Mouse (Mus musculus): Measurements from ENCODE around the gene Sarnp. TPM values are rescaled to one million over a fixed set of nuclear protein-coding genes. Genes with fewer than 3 reads are reported as not detected.

The Sarnp gene
- polyA plus RNA-seq (2012; ENCODE audit: insufficient read depth, insufficient read length, missing spikeins), result 62.2 and 81.9 TPM in 2 replicates

GRCm38 (mm10) chr10:128817033-128817432 is at the start of gene Sarnp:
Sarnp (plus strand) TSS chr10:128817333.
- Histone ChIP-seq H3K4me3 (ENCODE audit: insufficient read depth, low read length) (no peak within 1 kb of the TSS), H3K27ac (ENCODE audit: insufficient read depth, low read depth, low read length) (no peak within 1 kb of the TSS), H3K4me1 (ENCODE audit: control insufficient read depth, insufficient read depth, low read length) (peaks cover 4% of the 10 kb centered on the region; the same call in 1 of the 2 replicates)
- no peak for TF ChIP-seq POLR2A (IDR thresholded peaks at IDR 0.05; ENCODE audit: borderline replicate concordance, low read depth, low read length)
- no peak for TF ChIP-seq CTCF (IDR thresholded peaks at IDR 0.05; ENCODE audit: low read depth, low read length)

- TF ChIP-seq CTCF (IDR thresholded peaks at IDR 0.05; ENCODE audit: low read depth, low read length) (no peak), POLR2A (IDR thresholded peaks at IDR 0.05; ENCODE audit: borderline replicate concordance, low read depth, low read length) (no peak)
- H3K27ac ChIP-seq (ENCODE audit: insufficient read depth, low read depth, low read length), result no peak overlapping the region
- H3K4me3 ChIP-seq (ENCODE audit: insufficient read depth, low read length), result no peak overlapping the region
- H3K4me1 ChIP-seq (ENCODE audit: control insufficient read depth, insufficient read depth, low read length), result no peaks in the 10 kb centered on the region
These were observed 44.2 kb upstream of the Sarnp start for GRCm38 (mm10) chr10:128772895-128773294.

- Histone ChIP-seq H3K27ac (ENCODE audit: insufficient read depth, low read depth, low read length) (no peak overlapping the region), H3K4me1 (ENCODE audit: control insufficient read depth, insufficient read depth, low read length) (peaks cover 6% of the 10 kb centered on the region), H3K4me3 (ENCODE audit: insufficient read depth, low read length) (no peak overlapping the region)
- no peak for TF ChIP-seq CTCF (IDR thresholded peaks at IDR 0.05; ENCODE audit: low read depth, low read length)
- no peak for TF ChIP-seq POLR2A (IDR thresholded peaks at IDR 0.05; ENCODE audit: borderline replicate concordance, low read depth, low read length)
These were observed 43.4 kb upstream of the Sarnp start for GRCm38 (mm10) chr10:128773685-128774084.

- peaks cover 27% of the 10 kb centered on the region for H3K4me1 ChIP-seq (ENCODE audit: control insufficient read depth, insufficient read depth, low read length)
- TF ChIP-seq POLR2A (IDR thresholded peaks at IDR 0.05; ENCODE audit: borderline replicate concordance, low read depth, low read length) (no peak), CTCF (IDR thresholded peaks at IDR 0.05; ENCODE audit: low read depth, low read length) (no peak)
- no peak overlapping the region for H3K4me3 ChIP-seq (ENCODE audit: insufficient read depth, low read length)
- peak overlapping the region; percentile 76 for H3K27ac ChIP-seq (ENCODE audit: insufficient read depth, low read depth, low read length)
These were observed 38.7 kb upstream of the Sarnp start for GRCm38 (mm10) chr10:128778441-128778840.

- peak overlapping the region; percentile 76 for H3K27ac ChIP-seq (ENCODE audit: insufficient read depth, low read depth, low read length)
- no peak overlapping the region for H3K4me3 ChIP-seq (ENCODE audit: insufficient read depth, low read length)
- H3K4me1 ChIP-seq (ENCODE audit: control insufficient read depth, insufficient read depth, low read length), result peaks cover 27% of the 10 kb centered on the region
- TF ChIP-seq POLR2A (IDR thresholded peaks at IDR 0.05; ENCODE audit: borderline replicate concordance, low read depth, low read length) (no peak), CTCF (IDR thresholded peaks at IDR 0.05; ENCODE audit: low read depth, low read length) (no peak)
These were observed 37.9 kb upstream of the Sarnp start for GRCm38 (mm10) chr10:128779011-128779795.

- Histone ChIP-seq H3K4me1 (ENCODE audit: control insufficient read depth, insufficient read depth, low read length) (peaks cover 27% of the 10 kb centered on the region), H3K4me3 (ENCODE audit: insufficient read depth, low read length) (no peak overlapping the region), H3K27ac (ENCODE audit: insufficient read depth, low read depth, low read length) (peak overlapping the region; percentile 67)
- TF ChIP-seq POLR2A (IDR thresholded peaks at IDR 0.05; ENCODE audit: borderline replicate concordance, low read depth, low read length) (no peak), CTCF (IDR thresholded peaks at IDR 0.05; ENCODE audit: low read depth, low read length) (no peak)
These were observed 36.9 kb upstream of the Sarnp start for GRCm38 (mm10) chr10:128780200-128780599.

- TF ChIP-seq POLR2A (IDR thresholded peaks at IDR 0.05; ENCODE audit: borderline replicate concordance, low read depth, low read length), result no peak
- H3K4me1 ChIP-seq (ENCODE audit: control insufficient read depth, insufficient read depth, low read length), result peaks cover 22% of the 10 kb centered on the region
- peak within 1 kb of the TSS; percentile 69 for H3K4me3 ChIP-seq (ENCODE audit: insufficient read depth, low read length)
- peak within 1 kb of the TSS; percentile 50 for H3K27ac ChIP-seq (ENCODE audit: insufficient read depth, low read depth, low read length)
These were observed 26.6 kb upstream of the Sarnp start, which contains the start of gene Mmp19 for GRCm38 (mm10) chr10:128790398-128791124. Mmp19 (plus strand) TSS chr10:128790910.

- Histone ChIP-seq H3K4me3 (ENCODE audit: insufficient read depth, low read length) (no peak overlapping the region), H3K27ac (ENCODE audit: insufficient read depth, low read depth, low read length) (no peak overlapping the region), H3K4me1 (ENCODE audit: control insufficient read depth, insufficient read depth, low read length) (peaks cover 22% of the 10 kb centered on the region)
- no peak for TF ChIP-seq POLR2A (IDR thresholded peaks at IDR 0.05; ENCODE audit: borderline replicate concordance, low read depth, low read length)
- TF ChIP-seq CTCF (IDR thresholded peaks at IDR 0.05; ENCODE audit: low read depth, low read length), result no peak
These were observed 25.1 kb upstream of the Sarnp start for GRCm38 (mm10) chr10:128792041-128792440.

- Histone ChIP-seq H3K4me3 (ENCODE audit: insufficient read depth, low read length) (no peak overlapping the region), H3K27ac (ENCODE audit: insufficient read depth, low read depth, low read length) (no peak overlapping the region), H3K4me1 (ENCODE audit: control insufficient read depth, insufficient read depth, low read length) (peaks cover 22% of the 10 kb centered on the region)
- TF ChIP-seq CTCF (IDR thresholded peaks at IDR 0.05; ENCODE audit: low read depth, low read length) (no peak), POLR2A (IDR thresholded peaks at IDR 0.05; ENCODE audit: borderline replicate concordance, low read depth, low read length) (no peak)
These were observed 23.9 kb upstream of the Sarnp start for GRCm38 (mm10) chr10:128793258-128793657.

- no peak for TF ChIP-seq CTCF (IDR thresholded peaks at IDR 0.05; ENCODE audit: low read depth, low read length)
- no peak for TF ChIP-seq POLR2A (IDR thresholded peaks at IDR 0.05; ENCODE audit: borderline replicate concordance, low read depth, low read length)
- Histone ChIP-seq H3K27ac (ENCODE audit: insufficient read depth, low read depth, low read length) (no peak overlapping the region), H3K4me3 (ENCODE audit: insufficient read depth, low read length) (no peak overlapping the region), H3K4me1 (ENCODE audit: control insufficient read depth, insufficient read depth, low read length) (peaks cover 22% of the 10 kb centered on the region)
These were observed 22.7 kb upstream of the Sarnp start for GRCm38 (mm10) chr10:128794391-128794790.

Measured in bone marrow macrophage, adult 2 months (primary cell).